Mouse (Mus musculus) sigmoid colon, adult 10 weeks (tissue): ENCODE data around the gene Sparc. TPM values are rescaled to one million over a fixed set of nuclear protein-coding genes. Genes with fewer than 3 reads are reported as not detected.

Source experiments
- polyA plus RNA-seq: library from polyadenylated mRNA; stranded (reverse); fragments of 350-450 nt; fragmentation: Illumina TruSeq; extraction: RNeasy Lipid Tissue Mini Kit (QIAGEN cat#74804); gene quantifications from one replicate; pipeline ENCODE4 v1.2.3, GENCODE M21; 2014; ENCODE audit warnings: low read depth, low replicate concordance

Sparc gene
- polyA plus RNA-seq, result 218 TPM

GRCm38 (mm10) chr11:55422978-55423377 lies at the start of gene Sparc:
TSS of gene Sparc (minus strand) at chr11:55423183.

GRCm38 (mm10) chr11:55469048-55469843 lies 46.3 kb upstream of the Sparc start, which contains the start of gene G3bp1:
TSS of gene G3bp1 (plus strand) at chr11:55469685.

GRCm38 (mm10) chr11:55461019-55461645 lies 38.1 kb upstream of the Sparc start, which contains the start of gene Atox1:
TSS of gene Atox1 (minus strand) at chr11:55461239.

Other genes with a start within 250 kb of the Sparc start
- gene Slc36a2, start 238.1 kb downstream of the Sparc start, polyA plus RNA-seq, result 1.2 TPM
- gene Slc36a1, start 218.8 kb downstream of the Sparc start, polyA plus RNA-seq, result 17.9 TPM
- 0.09 TPM for gene Fat2, start 86.6 kb downstream of the Sparc start, polyA plus RNA-seq
- not detected for gene Atox1, start 38.1 kb upstream of the Sparc start, polyA plus RNA-seq
- gene G3bp1, start 46.5 kb upstream of the Sparc start, polyA plus RNA-seq, result 33.4 TPM
- gene Glra1, start 185.0 kb upstream of the Sparc start, polyA plus RNA-seq, result not detected